Mouse (Mus musculus): ENCODE results near the gene Agap1. TPM values are rescaled to one million over a fixed set of nuclear protein-coding genes. Genes with fewer than 3 reads are reported as not detected.

The Agap1 gene
- total RNA-seq, 2 experiments from 2014 or later = 292 to 293 TPM

DNA sequence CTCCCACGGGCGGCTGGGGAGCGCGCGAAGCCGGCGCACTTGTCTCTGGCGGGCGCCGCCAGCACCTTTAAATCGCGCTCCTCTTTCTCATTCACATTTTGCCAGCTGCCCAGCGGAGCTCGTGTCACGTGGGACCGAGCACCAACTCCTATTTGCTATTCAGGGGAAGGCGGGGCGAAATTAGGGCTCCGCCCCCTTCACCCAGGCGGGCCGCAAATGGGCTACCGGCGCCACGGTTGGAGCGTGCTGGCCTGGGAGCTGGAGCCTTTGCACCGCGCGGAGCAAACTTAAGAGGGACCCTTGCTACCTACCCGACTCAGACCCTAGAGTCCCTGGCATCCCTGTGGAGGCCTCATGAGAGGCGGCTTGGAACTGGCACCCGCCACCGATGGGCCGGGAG lies 476.5 kb downstream of the Agap1 start, which contains the start of gene Gbx2:
Gbx2 (minus strand) TSS at position 60 of the 400 bp plus-strand sequence.
- peak within 1 kb of the TSS; percentile 32; the same call in 1 of the 2 replicates for H3K4me3 ChIP-seq
- no peak for DNase-seq (ENCODE audit: low spot score in 2 of 2)
- no peak within 1 kb of the TSS for H3K27ac ChIP-seq
- no peak for TF ChIP-seq CTCF (conservative IDR thresholded peaks at IDR 0.05)

DNA sequence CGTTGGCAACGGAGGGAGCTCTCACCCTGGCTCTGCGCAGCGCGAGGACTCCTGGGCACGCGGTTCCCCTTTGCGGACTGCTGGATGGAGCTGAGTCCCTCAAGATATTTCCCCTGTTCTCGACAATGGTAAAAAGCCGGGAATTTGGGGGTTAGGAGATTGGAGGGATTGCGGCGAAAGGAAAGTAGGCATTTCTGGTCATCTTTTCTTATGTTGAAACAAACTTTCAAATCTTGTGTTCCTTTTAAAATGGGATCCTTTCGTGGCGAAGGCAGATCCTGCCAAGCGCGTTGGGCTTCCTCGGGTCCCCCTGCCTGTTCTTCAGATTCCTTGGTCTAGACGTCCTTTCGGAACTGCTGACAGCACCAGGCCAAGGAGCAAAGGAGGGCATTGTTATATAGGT lies 477.4 kb downstream of the Agap1 start:
- DNase-seq (ENCODE audit: low spot score in 2 of 2) = no peak
- Histone ChIP-seq H3K27ac (no peak overlapping the region), H3K4me3 (no peak overlapping the region)
- no peak for TF ChIP-seq CTCF (conservative IDR thresholded peaks at IDR 0.05)

DNA sequence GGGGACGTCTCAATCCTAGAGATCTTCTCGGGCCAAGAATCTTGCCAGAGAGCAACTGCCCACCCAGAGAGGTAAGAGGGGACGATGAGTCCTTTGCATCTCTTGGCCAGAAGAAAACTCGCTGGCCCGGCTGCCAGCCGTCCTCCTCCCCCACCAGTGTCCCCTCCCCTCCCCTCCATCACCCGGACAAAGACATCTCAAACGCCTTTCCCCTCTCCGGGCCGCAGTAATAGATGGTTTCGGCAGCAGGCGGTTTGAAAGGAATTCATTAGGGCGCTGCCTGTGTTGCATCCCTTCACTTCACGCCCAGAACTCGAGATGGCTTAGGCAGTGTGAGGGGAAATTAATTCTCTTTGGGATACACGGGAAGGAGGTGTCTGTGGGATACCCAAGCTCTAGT lies 478.0 kb downstream of the Agap1 start:
- no peak overlapping the region for H3K27ac ChIP-seq
- DNase-seq (ENCODE audit: low spot score in 2 of 2) = no peak
- TF ChIP-seq CTCF (conservative IDR thresholded peaks at IDR 0.05) = no peak
- no peak overlapping the region for H3K4me3 ChIP-seq

DNA sequence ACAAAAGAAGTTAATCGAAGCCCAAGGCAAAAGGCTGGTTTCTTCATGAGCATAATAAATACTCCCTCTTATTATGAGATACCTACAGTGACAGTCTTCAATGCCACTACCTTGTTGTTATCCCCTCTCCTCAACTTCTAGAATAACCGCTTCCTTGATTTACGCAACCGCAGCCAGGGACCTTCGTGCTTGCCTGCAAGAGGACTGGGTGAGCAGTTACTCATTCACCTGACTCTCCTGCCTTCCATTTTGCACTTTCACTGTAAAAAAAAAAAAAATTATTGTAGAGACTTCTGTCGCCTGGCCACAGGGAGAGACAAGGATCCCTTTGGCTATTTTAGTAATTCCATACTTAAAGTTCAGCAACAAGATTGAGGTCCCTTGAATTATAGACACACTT lies 478.4 kb downstream of the Agap1 start:
- TF ChIP-seq CTCF (conservative IDR thresholded peaks at IDR 0.05) = no peak
- Histone ChIP-seq H3K4me3 (no peak overlapping the region), H3K27ac (no peak overlapping the region)
- no peak for DNase-seq (ENCODE audit: low spot score in 2 of 2)

DNA sequence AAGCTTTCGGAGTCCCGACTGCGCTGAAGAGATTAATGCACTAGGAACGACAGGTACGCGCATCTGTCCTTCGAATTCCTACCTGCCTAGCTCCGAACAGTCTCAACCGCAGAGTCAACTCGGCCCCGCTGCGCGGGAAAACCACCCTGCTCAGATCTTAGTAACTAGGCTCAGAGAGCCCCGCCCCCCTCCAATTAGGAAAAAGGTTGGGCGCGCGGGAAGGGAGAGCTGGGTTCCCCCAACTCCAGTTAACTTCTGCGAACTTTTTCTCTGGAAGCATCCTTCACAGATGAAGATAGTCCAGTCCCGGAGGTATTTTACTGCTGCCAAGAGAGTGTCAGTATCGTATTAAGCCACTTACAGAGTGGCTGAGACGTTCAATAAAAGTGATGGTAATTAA lies 479.2 kb downstream of the Agap1 start:
- Histone ChIP-seq H3K27ac (no peak overlapping the region), H3K4me3 (no peak overlapping the region)
- no peak for TF ChIP-seq CTCF (conservative IDR thresholded peaks at IDR 0.05)

DNA sequence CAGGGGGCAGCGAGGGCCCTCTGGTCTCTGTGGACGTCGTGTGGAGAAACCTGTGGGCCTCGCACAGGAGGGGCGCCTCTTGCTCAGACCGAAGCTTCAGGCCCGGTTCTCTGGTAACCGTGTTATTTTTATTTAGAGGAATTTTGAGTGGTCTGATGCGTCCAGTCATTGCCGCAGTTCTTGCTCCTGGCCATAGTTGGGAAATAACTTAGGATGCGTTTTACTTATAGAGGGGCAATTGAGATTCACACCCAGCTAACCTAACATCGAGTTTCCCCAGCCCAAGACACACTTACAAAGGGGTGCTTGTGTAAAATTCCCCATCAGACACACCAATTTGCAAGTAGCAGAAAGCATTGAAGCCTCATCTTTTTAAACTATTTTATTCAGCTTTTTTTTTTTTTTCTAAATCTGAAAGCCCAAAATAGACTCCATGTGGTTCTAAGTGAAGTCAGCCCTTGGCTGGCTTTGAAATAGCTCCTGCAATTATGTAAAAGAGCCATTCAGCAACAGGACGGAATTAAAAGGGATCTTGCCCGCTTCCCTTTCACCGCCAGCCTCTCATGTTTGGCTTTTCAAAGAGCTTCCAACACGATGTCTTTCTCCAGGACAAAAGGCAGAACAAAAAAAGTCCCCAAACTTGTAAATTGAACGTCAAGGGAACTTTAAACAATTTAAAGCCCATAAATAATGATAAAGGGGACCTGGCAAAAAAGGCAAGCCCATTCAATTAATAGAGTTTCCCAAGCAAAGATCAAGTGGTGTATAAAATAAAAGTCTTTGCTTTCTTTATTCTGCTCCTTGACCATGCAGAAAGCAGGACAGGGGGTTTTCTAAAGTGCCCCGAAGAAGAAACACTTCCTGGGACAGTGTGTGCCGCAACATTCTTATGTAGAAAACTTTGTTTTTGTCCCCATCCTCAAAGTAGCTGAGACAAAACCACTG lies 480.0 kb downstream of the Agap1 start:
- TF ChIP-seq CTCF (conservative IDR thresholded peaks at IDR 0.05) = no peak
- no peak for DNase-seq (ENCODE audit: low spot score in 2 of 2)
- no peak overlapping the region for H3K4me3 ChIP-seq
- H3K27ac ChIP-seq = no peak overlapping the region

More for the DNA sequence above, 479.2 kb downstream of the Agap1 start:
- no peak for DNase-seq (ENCODE audit: low spot score in 2 of 2)

DNA sequence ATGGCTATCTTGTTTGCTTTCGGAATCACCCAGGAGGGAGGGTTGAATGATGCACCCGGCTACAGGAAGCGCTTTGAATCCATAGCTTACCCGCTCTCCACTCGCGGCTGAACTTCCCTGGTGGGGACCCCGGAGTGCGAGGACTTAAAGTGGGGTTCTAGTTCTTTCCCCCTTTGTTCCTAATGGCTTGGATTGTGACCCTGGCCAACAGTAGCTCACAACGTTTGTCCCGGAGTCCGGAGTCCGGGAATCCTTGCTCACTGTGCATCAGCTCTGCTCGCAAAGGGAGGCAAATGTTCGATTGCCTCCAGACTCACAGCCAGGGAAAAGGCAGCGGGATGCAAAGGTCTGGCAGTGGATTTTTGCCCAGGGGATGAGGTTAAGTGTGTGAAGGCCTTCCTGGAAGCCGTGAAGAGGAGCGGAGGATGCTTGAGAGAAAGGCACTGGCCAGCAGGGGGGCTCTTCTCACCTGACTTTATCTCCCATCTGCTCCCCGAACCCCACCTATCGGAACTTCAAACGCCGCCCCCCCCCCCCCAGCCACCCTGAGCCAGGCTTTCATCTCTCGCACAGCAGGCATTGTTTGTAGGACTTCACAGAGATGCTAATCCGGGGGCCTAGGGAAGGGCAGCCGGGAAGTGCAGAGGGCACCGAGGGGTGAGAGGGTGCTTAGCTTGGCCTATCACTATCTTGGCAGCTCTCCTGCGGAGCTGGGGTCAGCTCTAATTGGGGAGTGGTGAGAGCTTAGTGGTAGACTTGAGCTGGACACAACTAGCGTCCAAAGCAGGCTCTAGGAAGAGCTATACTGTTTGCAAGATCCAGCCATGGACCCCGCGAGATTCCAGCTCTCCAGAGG lies 481.1 kb downstream of the Agap1 start:
- TF ChIP-seq CTCF (conservative IDR thresholded peaks at IDR 0.05) = no peak
- DNase-seq (ENCODE audit: low spot score in 2 of 2) = no peak
- H3K4me3 ChIP-seq = no peak overlapping the region
- no peak overlapping the region for H3K27ac ChIP-seq

DNA sequence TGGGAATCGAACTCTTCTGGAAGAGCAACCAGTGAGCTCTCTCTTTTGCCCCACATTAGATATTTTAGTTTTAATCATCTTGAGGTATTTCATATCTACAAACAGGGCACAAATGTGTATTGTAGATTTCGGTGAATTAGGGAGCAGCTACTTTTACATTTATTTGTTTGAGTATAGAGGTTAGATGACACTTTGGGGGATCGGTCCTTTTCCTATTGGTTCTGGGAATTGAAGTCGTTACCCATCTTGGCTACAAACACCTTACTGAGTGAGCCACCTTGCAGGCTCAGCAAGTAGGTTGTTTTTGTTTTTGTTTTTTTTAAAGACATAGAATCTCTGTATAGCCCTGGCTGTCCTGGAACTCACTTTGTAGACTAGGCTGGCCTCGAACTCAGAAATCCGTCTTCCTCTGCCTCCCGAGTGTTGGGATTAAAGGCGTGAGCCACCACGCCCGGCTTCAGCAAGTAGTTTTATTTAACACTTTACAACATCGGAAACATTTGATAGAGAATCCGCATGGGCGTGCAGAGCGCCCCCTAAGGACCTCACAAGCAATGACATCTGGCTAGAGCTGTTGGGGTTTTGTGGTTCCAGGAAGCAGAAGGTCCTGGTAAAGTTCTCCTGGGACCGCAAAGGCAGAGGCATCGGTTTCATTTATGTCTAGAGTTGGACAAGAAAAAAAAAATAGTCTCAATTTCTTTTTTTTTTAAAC lies 484.4 kb downstream of the Agap1 start:
- Histone ChIP-seq H3K4me3 (no peak overlapping the region), H3K27ac (no peak overlapping the region)
- no peak for DNase-seq (ENCODE audit: low spot score in 2 of 2)
- peak; percentile 72 for TF ChIP-seq CTCF (conservative IDR thresholded peaks at IDR 0.05)

DNA sequence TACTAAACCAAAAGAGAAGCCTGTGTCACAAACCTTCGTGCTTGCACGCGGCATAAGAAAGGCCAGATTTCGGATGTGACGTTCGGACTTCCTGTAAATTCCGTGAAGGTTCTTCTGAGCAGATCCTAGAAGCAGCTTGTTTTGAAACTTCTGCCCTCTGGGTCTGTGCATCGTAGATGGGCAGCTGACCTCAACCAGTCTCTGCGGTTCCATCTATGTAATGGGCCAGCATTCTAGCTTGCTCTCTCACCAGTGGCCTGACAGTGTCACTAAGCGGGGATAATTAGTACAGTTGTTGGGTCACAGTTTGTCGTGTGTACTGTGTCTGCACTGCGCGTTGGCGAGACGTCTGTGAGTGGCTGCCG lies 485.0 kb downstream of the Agap1 start:
- H3K27ac ChIP-seq = no peak overlapping the region

DNA sequence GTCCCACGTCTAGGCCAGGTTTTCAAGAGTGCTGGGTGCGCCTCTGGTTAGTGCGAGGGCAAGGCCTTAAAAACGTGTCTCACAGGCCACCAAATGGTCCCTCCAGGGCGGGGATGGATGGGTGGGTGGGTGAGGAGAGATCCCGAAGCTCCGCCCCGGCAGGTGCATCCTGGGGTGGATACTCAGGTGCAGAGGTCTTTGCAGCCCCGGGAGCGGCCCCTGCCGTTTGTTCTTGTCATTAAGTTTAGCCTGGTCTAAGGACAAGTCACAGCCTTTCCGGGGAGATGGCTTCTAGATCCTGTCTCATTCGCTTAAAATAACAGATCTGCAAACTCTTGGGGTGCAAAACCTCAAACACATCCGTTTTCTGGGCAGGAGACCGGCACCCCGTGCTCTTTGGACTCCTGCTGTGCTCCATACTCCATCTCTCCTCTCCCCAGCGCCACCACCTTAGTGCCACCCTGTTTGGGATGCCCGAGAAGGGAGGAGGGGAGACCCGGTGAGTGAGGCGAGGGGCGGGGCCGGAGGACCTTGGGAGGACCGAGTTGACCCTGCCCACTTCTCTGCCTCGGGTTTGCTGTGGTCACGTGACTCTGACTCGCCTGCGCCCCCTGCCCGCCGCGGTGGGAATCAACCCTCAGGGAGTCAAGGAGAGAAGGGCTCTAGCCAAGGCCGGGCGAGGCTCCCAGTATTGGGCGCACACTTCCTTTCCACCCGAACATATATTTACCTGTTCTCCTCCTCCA lies 485.5 kb downstream of the Agap1 start:
- TF ChIP-seq CTCF (conservative IDR thresholded peaks at IDR 0.05) = peak; percentile 78
- DNase-seq (ENCODE audit: low spot score in 2 of 2) = peak; percentile 7 to 51
- H3K4me3 ChIP-seq = no peak overlapping the region

More for the DNA sequence above, 485.0 kb downstream of the Agap1 start:
- no peak for TF ChIP-seq CTCF (conservative IDR thresholded peaks at IDR 0.05)
- DNase-seq (ENCODE audit: low spot score in 2 of 2) = no peak
- H3K4me3 ChIP-seq = no peak overlapping the region

DNA sequence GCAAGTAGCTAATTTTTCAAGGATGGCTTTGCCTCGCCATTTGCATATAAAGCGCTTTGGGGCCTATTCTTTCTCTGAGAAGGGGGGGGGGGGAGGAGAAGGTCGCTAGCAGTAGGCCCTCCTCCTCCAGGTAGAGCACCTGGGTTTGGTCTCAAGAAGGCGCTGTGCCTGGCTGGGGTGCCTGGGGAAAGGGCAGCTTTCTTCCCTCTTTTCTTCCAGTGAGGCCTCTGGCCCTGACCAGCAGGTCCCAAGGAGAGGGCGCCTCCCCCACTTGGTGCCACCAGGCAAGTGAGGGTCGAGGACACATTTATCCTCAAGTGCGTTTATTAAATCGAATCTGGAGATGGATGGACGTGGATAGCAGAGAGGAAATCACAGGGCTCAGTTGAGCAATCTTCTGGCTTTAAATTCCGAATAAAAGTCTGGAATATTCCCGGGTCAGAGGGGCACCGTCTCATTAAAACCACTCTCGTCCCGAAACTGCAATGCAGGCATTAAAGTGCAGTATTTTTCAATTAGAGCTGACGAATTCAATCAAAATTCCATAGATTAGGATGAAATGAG lies 486.4 kb downstream of the Agap1 start:
- TF ChIP-seq CTCF (conservative IDR thresholded peaks at IDR 0.05) = no peak
- H3K27ac ChIP-seq = no peak overlapping the region
- no peak for DNase-seq (ENCODE audit: low spot score in 2 of 2)
- no peak overlapping the region for H3K4me3 ChIP-seq

More for the DNA sequence above, 485.5 kb downstream of the Agap1 start:
- H3K27ac ChIP-seq = no peak overlapping the region
